Mouse (Mus musculus): ENCODE data around the gene Olfr508.
A peak's percentile ranks its signal among the peaks of the same experiment; 100 is the strongest.

Gene Olfr508

DNA sequence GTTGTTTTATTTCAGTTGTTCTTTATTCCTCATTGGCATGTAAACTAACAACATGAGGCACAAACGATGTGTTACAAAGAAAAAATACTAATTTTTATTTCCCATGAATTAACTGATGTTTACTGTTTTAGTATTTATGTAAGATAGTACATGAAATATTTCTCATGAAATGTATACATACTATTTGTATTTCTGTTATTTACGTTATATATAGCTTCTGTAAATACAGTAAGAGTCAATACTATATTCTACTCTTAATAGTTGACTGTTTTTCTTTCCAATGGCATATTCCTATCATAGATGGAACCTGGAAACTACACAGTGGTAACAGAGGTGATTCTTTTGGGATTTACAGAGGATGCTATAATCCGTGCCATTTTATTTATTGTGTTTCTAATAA is at the start of gene Olfr508:
Gene Olfr508, plus strand, starts transcription at position 301 of the 400 bp plus-strand sequence.
- DNase-seq (ENCODE audit: low read depth, low spot score) = no peak

DNA sequence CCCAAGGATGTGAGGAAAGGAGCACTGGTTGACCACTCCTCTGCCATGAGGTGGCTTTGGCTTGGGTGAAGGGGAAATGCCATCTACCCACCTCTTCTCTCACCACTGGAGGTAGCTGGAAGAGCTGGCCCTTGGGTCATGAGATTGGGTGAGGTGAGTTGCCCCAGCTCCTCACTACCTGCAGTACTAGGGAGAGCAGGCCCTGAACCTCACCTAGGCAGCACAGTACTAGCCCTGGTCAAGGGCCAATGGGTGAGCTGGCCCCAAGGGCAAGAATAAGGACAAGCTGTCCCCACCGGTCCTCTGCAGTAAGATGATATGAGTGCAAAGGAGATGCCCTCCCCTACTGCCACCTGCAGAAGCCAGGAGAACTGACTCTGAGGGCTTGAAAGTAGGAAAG is 40.0 kb upstream of the Olfr508 start:
- no peak for DNase-seq (ENCODE audit: low read depth, low spot score)

DNA sequence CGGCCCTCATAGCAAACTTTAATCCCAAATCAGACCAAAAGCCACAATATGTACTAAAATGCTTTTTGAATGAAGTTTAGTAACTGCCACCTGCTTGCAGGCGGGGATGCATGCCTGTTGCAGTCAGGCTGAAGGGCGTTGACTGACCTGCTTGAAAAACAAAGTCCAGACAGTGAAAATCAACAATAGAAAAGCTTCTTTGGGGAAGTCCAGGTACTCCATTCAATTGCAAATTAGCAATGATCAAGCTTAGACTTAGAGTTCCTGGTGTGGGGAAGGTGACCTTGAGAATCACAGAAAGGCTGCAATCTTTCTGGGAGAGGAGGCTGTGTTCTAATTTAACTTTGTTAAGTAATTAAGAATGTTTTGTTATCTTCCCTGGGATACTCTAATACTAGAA is 27.9 kb upstream of the Olfr508 start:
- peak; percentile 88 for DNase-seq (ENCODE audit: low read depth, low spot score)

DNA sequence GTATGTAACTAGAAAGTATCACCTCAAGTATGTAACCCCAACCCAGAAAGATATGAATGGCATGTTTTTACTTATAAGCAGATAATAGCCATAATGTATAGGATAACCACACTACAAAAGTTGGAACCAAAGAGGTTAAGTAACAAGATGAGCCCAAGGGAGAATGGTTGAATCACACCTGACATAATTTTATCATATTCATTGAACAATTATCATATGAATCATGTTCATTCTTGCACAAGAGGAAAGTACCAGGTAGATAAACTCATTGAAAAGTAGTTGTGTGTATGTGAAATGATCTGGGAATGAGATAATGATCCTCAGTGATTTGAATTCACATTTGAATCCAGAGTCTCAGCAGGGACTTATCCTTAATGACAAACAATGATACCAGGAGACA is 19.3 kb upstream of the Olfr508 start, which contains the start of gene Olfr506:
Gene Olfr506, plus strand, starts transcription at position 301 of the 400 bp plus-strand sequence.
- DNase-seq (ENCODE audit: low read depth, low spot score) = peak; percentile 9

DNA sequence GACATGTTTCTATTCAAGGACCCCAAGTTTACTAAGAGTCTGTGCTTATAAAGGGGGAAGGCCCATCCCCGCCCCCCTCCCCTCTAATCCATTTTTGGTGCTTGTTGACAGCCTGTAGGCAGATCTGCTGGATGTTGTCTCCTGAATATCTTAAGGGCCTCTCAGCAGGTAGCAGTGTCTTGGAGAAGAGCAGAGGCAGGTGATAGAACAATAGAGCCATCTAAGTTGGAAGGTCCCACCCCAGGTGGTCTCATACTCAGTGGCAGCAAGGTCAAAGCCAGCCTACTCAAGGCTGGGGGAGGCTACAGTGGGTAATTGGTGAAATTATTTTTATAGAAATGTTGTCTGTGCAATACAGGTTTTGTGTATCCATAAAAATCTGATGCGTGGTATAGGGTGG is 15.7 kb upstream of the Olfr508 start:
- peak; percentile 86 for DNase-seq (ENCODE audit: low read depth, low spot score)

DNA sequence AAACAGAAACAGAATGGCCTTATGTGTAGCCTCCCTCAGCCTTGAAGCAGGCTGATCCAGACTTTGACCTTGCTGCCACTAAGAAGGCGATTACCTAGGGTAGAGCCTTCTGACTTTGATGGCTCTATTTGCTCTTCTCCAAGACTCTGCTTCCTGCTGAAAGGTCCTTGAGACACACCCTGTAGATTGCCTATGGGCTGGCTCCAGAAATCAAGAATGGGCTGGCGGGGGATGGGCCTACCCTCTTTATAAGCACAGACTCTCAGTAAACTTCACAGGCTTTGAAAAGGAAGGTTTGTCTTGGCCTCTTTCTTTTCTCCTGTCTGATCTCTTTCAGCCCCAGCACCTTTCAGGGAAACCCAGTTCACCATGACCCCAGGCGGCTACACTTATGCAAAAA is 13.0 kb upstream of the Olfr508 start:
- DNase-seq (ENCODE audit: low read depth, low spot score) = peak; percentile 90

DNA sequence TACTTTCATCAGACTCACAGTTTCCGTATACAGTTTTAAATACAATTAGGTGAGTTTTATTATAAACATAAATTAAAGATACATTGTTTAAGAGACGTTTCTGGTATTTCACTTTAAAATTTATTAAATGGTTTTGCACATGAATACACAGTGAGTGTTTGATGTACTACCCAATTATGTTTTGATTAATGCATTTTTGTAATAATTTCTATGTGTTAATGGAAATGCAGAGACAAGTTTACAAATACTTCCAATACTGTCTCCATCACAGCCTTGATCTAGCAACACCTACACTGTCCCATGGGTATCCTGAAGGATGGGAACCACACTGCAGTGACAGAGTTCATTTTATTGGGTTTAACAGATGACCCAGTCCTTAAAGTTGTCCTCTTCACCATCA is 8.3 kb upstream of the Olfr508 start, which contains the start of gene Olfr507:
Gene Olfr507, plus strand, starts transcription at position 301 of the 400 bp plus-strand sequence.
- no peak for DNase-seq (ENCODE audit: low read depth, low spot score)

DNA sequence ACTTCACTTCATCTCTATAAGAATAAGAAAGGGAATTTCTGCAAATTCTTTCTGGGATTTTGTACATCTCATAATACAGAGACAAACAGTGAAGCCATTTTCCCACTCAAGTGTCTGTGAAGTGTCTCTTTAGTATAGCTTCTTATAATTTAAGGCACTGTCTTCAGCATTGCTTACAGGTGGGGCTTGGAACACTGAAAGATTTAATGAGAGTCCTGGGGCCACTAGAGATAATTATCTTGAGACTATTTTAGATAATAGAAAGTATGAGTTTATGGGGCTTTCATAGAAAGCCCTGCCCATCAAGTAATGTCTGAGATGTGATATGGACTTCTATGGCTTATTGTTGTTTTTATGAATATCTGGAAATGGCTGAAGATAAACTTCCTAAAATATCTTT is 22.0 kb downstream of the Olfr508 start, which contains the start of gene Olfr509:
Gene Olfr509, minus strand, starts transcription at position 101 of the 400 bp plus-strand sequence.
- DNase-seq (ENCODE audit: low read depth, low spot score) = no peak

DNA sequence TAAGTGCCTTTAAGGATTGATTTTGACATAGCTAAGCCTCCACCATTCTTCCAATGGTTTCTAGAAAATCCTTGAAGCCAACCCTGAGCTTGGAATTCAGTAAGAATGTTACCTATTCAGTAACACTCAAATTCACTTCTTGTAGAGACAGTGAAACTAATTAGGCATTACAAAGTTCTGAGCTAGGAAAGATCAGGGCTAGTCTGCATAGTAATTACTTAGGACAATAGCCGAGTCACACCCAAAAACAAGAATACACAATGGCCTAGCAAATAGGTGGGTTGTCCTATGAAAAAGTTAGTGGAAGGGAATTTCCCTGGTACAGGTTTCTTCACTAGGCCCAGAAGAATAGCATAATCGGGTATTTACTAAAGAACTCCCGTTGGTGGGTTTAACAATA is 32.6 kb downstream of the Olfr508 start:
- peak; percentile 91 for DNase-seq (ENCODE audit: low read depth, low spot score)

DNA sequence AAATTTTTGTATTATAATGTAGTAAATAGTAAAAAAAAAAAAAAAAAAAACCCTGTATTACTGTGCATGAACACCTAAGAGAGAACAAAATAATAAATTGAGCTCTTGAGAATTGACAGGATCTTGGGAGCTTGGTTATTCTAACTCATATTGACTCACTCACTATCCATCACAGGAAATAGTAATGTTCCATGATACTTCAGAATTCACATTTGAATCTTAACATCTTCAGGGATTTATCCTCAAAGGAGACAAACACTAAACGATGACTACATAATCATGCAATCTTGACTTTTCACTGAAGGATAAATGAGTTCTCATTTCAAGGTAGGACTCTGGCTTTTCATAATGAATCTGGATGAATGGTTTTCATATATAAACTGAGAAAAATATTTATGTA is 36.3 kb downstream of the Olfr508 start, which contains the start of gene Olfr510:
Gene Olfr510, plus strand, starts transcription at position 301 of the 400 bp plus-strand sequence.
- DNase-seq (ENCODE audit: low read depth, low spot score) = no peak

DNA sequence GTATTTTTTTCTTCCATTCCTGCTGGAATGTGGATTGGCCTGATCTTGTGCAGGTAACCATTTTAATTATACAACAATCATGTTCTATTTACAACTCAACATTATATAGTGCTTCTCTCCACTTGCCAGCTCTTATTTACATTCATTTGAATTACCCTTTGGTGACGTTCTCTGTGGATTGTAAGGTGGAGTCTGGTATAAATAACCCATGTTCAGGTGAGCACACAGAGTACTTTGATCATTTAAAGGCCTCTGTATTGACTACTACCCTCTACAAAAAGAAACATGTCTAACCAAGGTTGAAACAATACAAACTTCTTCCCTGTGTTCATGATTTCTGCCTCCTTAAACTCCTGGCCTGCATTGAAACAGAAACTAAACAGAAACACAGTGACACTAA is 41.3 kb downstream of the Olfr508 start:
- no peak for DNase-seq (ENCODE audit: low read depth, low spot score)

DNA sequence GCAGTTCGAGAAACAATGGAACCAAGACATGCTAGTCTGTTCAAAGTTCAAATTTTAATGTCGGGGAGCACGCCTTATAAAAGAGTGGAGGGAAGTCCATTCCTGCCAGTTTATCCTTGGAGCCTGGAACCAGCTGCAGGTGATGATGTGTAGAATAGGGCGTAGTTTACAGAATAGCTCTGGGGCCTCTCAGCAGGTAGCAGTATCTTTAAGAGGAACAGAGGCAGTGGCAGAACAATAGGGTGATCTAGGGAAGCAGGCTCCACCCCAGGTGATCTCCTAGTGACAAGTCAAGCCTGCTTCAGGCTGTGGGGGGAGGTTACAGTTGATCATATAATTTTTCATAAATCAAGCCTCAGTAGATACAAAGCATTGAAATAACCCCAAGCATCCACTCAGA is 49.1 kb downstream of the Olfr508 start:
- peak; percentile 82 for DNase-seq (ENCODE audit: low read depth, low spot score)
